Mouse (Mus musculus): ENCODE results near the gene Uqcc2. TPM values are rescaled to one million over a fixed set of nuclear protein-coding genes. Genes with fewer than 3 reads are reported as not detected.

Gene Uqcc2
- total RNA-seq, 4 experiments from 2014 or later, result 429 to 490 (median 471) TPM

GRCm38 (mm10) chr17:27123813-27124375, 9.8 kb downstream of the Uqcc2 start:
- DNase-seq (ENCODE audit: low spot score in 2 of 2), result no peak

GRCm38 (mm10) chr17:27123103-27123502, 10.6 kb downstream of the Uqcc2 start:
- no peak for DNase-seq (ENCODE audit: low spot score in 2 of 2)

- no peak for DNase-seq (ENCODE audit: low spot score in 2 of 2)
Measured at GRCm38 (mm10) chr17:27122701-27123100, 11.0 kb downstream of the Uqcc2 start.

GRCm38 (mm10) chr17:27121781-27122180, 11.9 kb downstream of the Uqcc2 start:
- DNase-seq (ENCODE audit: low spot score in 2 of 2), result no peak

- no peak for DNase-seq (ENCODE audit: low spot score in 2 of 2)
Measured at GRCm38 (mm10) chr17:27121266-27121665, 12.4 kb downstream of the Uqcc2 start.

GRCm38 (mm10) chr17:27120561-27121024, 13.1 kb downstream of the Uqcc2 start:
- peak; percentile 60 to 65 for DNase-seq (ENCODE audit: low spot score in 2 of 2)

- DNase-seq (ENCODE audit: low spot score in 2 of 2), result no peak
Measured at GRCm38 (mm10) chr17:27119954-27120353, 13.8 kb downstream of the Uqcc2 start.

GRCm38 (mm10) chr17:27119540-27119895, 14.2 kb downstream of the Uqcc2 start:
- no peak for DNase-seq (ENCODE audit: low spot score in 2 of 2)

- no peak for DNase-seq (ENCODE audit: low spot score in 2 of 2)
Measured at GRCm38 (mm10) chr17:27118676-27119539, 14.8 kb downstream of the Uqcc2 start.

GRCm38 (mm10) chr17:27110072-27110471, 23.6 kb downstream of the Uqcc2 start:
- DNase-seq (ENCODE audit: low spot score in 2 of 2), result no peak

- DNase-seq (ENCODE audit: low spot score in 2 of 2), result no peak
Measured at GRCm38 (mm10) chr17:27107936-27108335, 25.8 kb downstream of the Uqcc2 start.

- DNase-seq (ENCODE audit: low spot score in 2 of 2), result no peak
Measured at GRCm38 (mm10) chr17:27106745-27107144, 27.0 kb downstream of the Uqcc2 start.

GRCm38 (mm10) chr17:27105698-27106470, 27.8 kb downstream of the Uqcc2 start:
- no peak for DNase-seq (ENCODE audit: low spot score in 2 of 2)

GRCm38 (mm10) chr17:27101675-27102074, 32.0 kb downstream of the Uqcc2 start:
- no peak for DNase-seq (ENCODE audit: low spot score in 2 of 2)

- no peak for DNase-seq (ENCODE audit: low spot score in 2 of 2)
Measured at GRCm38 (mm10) chr17:27095690-27096089, 38.0 kb downstream of the Uqcc2 start.

- DNase-seq (ENCODE audit: low spot score in 2 of 2), result no peak
Measured at GRCm38 (mm10) chr17:27090068-27090467, 43.6 kb downstream of the Uqcc2 start.

GRCm38 (mm10) chr17:27087426-27087825, 46.3 kb downstream of the Uqcc2 start:
- no peak for DNase-seq (ENCODE audit: low spot score in 2 of 2)

GRCm38 (mm10) chr17:27085676-27086075, 48.0 kb downstream of the Uqcc2 start:
- DNase-seq (ENCODE audit: low spot score in 2 of 2), result peak in 1 of 2 experiments; percentile 15

- no peak for DNase-seq (ENCODE audit: low spot score in 2 of 2)
Measured at GRCm38 (mm10) chr17:27083601-27084000, 50.1 kb downstream of the Uqcc2 start.

GRCm38 (mm10) chr17:27082796-27083195, 50.9 kb downstream of the Uqcc2 start:
- DNase-seq (ENCODE audit: low spot score in 2 of 2), result no peak

GRCm38 (mm10) chr17:27081868-27082267, 51.8 kb downstream of the Uqcc2 start:
- DNase-seq (ENCODE audit: low spot score in 2 of 2), result no peak

- DNase-seq (ENCODE audit: low spot score in 2 of 2), result no peak
Measured at GRCm38 (mm10) chr17:27078499-27078898, 55.2 kb downstream of the Uqcc2 start.
